Mouse (Mus musculus) c-Kit-positive CD71-positive TER-119-negative erythroid progenitor cells, embryonic 14.5 days (primary cell): Measurements from ENCODE around the gene Gm20388.

ENCODE experiments used
- DNase-seq: peaks from one replicate; pipeline ENCODE4 v3.0.0-alpha.2; 2013; ENCODE audit warnings: low read depth

The Gm20388 gene

DNA sequence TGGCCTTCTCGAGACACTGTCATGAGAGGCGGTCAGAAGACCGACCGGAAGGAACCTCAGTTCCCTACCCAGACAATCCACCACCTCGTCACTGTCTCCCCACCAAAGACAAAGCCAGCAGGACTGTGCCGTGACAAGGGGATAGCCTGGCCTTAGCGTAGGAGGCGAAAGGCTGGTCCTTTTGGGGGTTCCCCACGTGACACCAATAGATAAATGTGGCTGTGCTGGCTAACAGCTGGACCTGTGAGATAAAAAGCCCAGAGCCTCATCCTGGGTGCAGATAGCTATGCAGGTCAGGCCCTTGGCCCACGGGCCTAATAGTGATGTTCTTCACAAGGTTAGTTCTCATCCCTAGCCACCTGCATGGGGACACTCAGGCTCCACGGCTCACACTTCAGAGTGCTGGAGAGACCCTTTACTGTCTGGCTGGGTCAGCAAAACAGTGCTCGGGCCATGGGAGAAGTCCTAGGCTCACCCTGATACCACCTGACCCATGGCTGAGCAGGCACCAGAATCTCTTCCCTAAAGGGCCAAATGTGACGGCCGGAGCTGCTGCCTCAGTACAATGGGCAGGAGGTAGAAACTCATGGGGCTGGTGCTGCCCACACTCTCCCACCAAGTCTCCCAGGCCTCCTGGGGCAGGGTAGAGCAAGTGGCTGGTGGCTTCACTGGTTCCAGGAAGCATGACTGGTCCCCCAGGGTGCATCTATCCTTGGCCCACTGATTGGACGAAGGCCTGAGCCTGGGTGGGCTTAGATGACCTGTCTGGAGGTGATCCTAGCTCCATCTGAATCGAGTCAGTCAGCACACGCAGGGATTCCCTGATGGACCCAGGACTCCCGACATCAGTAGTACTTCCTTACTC lies 1988.8 kb downstream of the Gm20388 start:
- peak; percentile 90 for DNase-seq

DNA sequence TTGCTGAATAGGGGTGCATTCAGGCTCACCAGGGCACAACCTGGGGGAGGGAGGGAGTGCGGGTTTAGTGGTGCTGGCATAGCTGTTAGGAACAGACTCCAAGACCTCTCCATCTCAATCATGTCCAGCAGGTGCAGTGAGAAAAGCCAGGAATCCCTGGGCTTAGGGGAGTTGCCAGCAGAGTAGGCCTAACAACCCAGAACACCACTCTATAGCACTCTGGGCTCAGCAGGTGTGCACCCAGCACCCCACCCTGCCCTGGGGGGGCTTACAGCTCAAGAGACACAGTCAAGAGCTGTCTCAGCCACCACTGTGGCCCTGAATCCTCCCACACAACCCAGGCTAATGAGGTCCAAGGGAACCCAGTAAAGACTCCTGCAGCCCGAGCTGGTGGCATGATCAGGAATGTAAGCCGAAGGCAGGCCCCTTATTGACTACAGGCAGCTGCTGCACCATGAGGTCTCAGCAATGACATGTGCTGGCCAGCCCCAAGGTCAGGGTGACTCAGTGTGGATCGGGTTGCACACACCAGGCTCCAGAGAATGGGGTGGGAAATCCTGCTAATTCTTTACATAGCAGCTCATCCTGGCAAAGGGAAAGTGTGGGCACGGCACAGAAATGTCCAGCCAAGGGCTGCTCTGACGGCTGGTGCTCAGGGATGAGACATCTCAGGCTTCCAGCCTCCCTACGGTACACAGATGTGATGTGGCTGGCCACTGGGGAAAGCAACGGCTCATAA lies 1991.0 kb downstream of the Gm20388 start:
- DNase-seq = no peak

DNA sequence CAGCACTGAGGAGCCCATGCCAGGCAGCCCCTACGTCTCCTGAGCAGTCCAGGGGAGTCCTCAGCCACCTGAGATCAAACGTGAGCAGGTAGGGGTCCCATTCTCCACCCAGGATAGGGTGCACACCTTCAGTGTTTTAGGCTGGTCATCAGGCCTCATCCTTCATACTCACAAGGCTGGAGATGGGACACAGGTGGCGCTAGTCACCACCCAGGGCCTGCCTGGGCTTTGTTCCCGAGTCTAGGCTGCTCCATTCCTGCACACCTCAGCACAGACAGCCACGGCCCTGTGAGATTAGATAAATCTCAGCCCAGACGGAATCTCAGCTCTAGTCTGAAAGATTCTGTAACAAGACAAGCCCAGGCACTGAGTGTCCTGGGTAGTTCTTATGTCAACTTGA lies 1993.3 kb downstream of the Gm20388 start:
- DNase-seq = no peak

DNA sequence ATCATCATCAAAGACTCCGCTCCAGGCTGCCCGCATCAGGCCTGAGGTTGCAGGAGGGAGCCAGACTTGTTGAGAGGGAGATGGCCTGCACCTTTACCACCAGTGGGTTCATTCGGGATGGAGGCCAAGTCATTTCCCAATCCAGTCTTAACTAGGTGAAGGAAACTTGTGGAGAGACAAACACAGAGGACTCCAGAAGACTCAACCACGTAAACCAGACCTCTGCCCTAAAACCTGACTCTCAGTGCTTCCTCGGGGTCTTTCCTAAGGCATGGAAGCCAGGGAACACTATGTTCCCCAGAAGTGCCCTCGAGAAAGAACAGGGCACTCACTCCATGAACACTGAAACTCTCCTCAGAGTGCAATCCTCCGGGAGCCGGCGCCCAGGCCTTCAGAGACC lies 1994.4 kb downstream of the Gm20388 start:
- DNase-seq = no peak

DNA sequence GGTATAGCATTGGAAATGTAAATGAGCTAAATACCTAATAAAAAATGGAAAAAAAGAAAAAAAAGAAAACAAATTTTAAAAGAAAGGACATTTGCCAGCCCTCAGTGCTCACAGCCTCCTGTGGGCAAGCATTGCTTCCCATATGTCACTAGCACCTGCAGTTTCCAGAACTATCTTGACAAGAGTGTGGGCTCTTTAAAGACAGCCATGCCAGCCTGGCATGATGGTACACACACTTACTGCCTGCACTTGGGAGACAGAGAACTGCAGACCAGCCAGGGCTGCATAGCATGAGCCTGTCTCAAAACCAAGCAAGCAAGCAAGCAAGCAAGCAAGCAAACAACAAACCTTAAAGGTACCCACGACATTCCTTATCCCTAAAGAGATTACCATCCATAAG lies 1994.8 kb downstream of the Gm20388 start:
- DNase-seq = no peak

DNA sequence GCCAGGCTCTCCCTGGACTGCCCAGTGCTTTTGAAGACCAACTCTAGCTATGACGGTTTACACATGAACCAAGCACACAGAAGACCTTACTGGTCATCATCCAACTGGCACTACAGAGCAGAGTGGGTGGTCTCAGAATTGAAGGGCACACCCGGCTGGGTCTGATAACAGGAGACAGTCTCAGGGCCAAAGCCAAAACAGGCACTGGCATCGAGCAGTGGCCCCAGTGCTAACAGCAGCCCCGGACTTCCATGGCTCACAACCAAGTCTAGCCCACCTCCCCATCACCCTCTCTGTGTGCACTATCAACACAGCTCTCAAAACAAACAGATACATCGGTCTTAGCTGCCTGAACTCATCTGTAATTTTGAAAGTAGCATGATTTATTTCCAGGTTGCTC lies 1995.2 kb downstream of the Gm20388 start:
- no peak for DNase-seq

DNA sequence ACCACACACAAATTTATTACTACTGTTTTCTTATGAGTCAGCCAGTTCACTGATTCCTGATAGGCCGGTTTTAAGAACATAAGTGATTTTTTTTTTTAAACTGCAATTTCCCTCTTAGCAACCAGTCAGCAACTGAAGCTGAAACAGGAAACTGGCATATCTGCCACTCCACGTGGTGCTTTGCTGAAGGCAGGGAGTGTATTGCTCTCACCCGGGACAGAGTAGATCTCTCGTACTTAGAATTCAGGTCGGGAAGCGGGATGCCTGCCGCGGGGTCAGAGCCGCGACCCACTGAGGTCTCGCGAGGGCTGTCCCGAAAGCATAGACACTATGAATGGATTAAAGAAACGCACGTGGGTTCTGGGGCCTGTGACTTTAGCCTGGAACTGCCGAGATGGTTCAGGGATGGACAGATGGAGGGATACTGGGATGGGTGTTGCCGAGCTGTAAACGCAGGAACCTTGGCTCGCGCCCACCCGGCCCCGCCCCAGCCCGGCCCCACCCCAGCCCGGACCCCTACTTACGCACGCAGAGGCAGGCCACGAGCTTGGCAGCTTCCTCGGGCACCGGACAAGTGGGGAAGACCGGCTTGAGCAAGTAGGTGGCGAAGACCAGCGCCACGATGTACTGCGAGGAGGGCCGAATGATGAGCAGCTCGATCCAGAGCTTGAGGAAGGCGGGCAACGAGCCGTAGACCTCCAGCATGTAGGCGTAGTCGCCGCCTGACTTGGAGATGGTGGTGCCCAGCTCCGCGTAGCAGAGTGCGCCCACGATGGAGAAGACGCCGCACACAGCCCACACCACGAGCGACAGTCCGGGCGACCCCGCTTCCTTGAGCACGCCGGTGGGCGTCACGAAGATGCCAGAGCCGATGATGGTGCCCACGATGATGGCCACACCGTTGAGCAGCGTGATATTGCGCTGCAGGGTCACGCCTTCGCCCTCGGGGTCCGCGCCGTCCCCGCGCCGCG lies 1996.2 kb downstream of the Gm20388 start:
- DNase-seq = peak; percentile 30

DNA sequence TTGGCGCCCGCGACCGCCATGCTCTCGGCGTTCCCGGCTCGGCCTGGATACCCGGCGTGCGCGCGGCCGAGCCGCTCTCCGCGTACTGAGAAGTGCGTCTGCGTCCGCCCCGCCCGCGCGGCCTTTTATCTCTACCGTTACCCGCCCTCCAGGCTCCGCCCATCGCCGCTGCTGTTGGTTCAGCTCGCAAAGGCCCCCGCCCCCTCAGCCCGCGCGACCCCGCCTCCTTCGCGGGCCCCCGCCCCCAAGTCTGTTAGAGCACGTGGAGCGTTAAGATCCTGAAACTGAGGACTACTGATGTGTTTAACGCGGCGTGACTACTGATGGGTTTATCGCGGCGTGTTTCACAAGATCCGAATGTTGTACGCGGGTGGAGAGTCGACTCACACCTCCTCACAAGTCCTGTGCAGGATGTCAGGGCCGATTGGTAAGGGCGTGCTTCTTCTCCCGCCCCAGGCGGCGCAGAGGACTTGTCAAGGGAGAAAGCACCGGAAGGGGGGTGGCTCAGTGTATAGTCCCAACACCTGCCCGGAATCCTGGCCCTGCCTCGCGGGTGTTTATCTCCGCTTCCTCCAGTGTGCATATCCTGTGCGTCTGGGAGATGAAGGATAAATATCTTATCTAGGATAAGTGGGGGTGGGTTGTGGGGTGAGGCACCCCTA lies 1997.1 kb downstream of the Gm20388 start, which contains the start of gene Slc7a5:
Gene Slc7a5 (minus strand): TSS at position 108 of the 662 bp plus-strand sequence.
- DNase-seq = peak; percentile 92

DNA sequence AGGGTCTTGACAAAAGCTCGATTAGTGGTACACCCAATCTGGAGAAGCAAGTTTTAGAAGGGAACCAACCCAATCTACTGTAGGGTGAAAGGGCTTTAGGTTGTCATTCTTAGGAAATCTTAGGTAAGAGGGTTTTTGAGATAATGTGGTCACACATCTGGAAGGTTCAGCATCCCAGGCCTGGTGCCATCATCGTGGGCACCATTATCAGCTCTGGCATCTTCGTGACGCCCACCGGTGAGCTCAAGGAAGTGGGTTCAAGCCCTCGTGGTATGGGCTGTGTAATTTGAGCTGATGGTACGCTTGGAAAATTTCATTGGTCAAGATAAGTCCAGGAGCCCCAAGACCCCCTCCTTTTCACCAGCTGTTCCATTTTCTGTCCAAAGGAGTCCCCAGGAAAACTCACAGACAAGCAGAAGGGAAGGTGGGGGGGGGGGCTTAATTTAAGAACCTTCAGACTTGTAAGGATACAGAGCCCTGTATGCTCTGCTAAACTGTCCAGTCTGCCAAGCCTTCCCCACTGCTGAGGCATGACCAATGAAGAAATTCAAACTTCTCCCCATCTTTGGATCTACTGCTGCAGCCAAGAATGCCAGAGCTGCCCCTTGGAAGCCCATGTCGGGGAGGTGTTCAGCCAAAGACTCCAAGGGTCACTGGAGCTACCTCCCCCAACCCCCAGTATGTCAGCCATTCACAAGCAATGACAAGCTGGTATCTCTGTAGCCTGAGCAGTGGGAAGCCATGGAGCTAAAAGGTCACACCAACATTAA lies 1997.9 kb downstream of the Gm20388 start:
- DNase-seq = no peak

DNA sequence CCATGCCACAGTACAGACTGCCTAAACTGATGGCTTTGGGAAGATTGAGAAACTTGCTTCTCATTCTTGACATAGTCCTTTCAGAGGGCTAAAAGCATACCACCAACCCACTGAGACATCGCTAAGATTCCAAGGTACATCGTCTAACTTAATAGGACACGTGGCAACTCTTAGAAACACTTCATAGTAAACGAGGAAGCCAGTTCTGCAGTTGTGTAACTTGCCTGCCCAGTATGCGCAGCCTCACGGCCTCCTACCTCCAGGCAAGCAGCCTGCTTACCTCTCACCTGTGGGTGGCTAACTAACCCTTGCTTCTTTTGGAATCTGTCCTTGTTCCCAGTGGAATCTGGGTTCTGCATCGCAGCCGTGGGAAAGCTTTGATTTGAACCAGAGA lies 1998.5 kb downstream of the Gm20388 start:
- no peak for DNase-seq

DNA sequence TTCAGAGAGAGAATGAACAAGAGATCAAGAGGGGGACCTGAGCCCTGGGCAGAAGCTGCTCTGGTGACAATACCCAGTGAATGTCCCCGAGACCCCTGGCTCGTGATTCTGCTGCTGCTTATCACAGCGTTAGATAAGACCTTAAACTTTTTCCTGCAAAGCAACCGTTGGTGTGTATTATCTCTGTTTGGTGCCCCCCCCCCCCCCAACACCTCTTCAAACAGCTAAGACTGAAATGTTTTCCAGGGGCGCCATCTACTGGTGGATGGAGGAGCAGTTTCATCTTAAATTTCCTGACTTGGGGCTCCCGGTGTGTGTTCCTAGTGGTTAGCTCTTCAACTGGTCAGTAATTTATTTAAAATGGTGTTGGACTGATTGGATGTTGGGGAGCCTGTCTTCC lies 1999.0 kb downstream of the Gm20388 start:
- peak; percentile 91 for DNase-seq

DNA sequence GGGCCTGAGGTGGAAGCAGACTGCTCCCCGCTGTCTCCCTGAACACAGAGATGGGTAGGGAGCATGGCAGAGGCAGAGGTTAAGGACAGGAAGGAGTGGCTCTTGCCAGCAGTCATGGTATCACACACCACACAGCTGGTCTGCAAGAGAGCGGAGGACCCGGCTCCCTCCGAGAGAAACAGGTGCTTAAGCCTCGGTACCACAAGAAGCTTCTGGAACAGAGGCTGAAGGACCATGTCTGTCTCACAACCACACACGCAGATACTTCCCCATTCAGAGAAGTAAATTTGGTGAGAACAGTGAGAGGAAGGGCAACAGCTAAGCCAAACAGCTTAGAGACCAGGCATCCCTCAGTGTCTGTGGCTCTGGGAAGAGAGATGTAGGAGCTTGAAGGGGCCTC lies 2000.8 kb downstream of the Gm20388 start:
- DNase-seq = no peak

DNA sequence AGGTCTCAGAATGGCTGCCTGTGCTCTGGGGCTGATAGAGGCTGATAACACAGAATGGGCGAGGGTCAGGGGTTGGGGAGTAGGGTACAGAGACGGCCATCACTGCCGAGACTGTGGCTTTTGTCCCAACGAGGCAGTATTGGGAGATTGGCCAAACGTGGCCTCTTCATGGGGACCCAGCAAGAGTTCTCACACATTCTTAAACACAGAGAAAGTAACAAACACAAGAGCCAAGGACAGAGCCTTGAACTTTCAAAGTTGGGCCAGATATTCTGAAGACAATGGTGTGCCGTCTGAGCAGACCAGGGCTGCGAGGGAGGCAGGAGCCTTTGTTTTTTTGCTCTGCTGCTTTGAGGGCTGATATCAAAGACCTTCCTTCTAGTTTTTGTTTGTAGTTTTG lies 2001.3 kb downstream of the Gm20388 start:
- DNase-seq = no peak

DNA sequence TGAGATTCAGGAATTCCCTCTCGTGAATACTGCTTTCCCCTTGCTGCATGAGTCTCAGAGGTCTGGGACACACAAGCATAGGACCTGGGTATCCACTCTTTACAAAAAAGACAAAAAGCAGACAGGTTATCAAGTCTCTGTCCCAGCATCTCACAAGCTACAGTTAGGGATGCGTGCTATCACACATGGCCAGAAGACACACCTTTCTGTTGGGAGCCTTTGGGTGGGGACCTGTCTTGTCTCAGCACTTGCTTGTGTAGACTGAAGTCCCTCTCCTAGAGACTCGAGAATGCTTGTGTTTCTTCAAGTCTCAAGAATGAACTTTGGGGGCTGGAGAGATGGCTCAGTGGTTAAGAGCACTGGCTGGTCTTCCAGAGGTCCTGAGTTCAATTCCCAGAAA lies 2002.2 kb downstream of the Gm20388 start:
- DNase-seq = no peak

DNA sequence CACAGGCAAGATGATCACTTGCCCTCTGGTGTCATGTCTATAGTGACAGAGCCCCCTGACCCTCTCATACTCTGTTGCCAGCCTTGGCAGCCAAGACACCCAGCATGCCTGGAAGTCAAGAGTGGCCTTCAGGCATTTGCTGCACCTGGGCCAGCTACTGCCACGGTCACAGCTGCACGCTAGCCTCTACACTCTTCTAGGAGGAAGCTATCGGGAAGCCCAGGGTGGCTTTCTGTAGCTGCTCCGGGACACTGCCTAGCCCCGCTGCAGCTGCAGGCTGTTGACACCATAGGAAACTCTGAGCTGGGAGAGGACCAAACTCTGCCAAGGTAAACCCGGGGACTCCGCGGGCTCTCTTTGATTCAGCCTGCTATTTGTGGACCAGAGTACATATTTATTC lies 2002.7 kb downstream of the Gm20388 start:
- no peak for DNase-seq

DNA sequence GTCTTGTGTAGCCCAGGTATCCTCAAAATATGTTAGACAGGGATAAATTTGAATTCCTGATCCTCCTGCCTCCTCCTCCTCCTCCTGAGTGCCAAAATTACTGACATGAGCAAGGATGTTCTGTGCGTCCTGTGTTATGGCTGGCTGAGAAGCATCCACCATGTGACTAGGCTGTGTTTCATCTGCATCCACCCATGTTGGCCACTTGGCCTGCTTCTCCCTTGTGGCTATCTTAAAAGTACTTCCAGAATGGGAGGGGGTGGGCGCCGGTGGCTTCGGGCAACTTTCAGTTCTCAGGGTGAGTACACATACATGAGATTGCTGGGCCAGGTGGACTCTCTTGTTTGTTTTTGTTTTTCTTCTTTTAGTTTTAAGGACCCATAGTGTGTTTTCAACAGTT lies 2008.5 kb downstream of the Gm20388 start:
- no peak for DNase-seq

DNA sequence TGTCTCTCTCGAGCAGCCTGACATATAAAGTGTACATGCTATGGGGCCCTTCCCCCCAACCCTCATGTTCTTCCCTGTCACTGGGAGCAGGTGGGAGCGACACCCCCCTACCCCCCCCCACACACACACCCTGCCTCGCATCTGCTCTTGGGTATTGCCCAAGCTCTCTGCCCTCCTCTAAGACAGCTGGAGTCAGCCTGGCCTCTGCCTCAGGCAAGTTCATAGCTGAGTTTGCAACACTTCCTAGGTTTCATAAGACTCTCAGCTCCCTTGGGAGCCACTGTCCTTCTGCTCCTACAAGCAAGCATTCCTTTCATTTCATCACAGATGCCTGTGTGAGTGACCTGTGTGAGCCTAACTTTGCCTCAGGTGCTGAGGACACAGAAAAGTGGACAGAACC lies 2009.1 kb downstream of the Gm20388 start:
- DNase-seq = no peak

DNA sequence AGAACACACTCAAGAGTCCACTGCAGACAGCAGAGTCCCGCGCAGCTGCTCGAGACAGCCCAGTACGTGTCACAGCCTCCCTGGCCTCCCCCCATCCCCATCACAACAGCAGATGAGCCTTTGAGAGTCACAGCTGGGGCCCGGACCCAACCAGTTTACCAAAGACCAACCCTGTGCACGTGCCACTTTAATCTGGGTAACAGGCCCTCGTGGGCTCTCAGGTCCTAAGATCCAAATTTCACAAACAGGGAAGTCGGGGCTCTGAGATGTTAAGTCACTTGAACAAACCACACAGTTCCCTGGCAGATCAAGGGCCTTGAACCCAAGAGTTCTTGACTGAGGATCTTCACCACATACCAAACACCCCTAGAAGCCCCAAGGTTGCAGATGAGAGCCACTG lies 2010.9 kb downstream of the Gm20388 start:
- DNase-seq = no peak

DNA sequence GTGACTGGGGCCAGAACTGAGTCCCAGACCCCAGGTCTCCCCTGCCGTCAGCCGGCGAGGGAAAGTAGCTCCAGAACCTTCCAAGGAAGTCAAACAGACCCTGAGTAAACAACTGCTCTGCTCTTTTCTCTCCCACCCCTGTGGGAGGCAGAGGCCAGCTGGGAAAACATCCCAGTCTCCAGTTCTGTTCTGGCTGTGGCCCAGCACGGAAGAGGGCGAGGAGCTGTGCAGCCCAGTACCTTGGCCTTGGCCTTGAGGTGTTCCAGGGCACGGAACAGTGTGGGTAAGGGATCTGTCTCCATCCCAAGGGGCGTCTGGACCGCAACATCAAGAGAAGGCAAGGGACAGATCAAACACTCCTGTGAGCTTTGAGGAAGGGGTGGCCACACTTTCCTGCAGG lies 2011.5 kb downstream of the Gm20388 start:
- no peak for DNase-seq

DNA sequence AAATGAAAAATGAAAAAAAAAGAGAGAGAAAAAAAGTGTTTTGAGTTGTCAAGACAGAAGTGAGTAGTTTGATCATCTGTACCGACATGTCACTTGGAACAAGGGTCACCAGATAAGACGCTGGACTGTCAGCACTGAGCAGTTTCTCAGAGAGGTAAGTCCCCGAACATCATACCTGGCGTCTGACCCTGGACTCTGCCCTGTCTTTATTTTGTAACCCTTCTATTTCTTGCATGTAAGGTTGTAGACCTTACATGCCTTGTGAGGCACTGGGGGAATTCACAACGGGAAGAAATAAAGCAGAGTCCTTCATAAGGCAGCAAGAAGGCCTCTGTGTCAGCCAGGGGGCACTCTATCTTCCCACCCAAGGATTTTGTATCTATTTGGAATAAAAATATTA lies 2014.0 kb downstream of the Gm20388 start:
- DNase-seq = no peak

DNA sequence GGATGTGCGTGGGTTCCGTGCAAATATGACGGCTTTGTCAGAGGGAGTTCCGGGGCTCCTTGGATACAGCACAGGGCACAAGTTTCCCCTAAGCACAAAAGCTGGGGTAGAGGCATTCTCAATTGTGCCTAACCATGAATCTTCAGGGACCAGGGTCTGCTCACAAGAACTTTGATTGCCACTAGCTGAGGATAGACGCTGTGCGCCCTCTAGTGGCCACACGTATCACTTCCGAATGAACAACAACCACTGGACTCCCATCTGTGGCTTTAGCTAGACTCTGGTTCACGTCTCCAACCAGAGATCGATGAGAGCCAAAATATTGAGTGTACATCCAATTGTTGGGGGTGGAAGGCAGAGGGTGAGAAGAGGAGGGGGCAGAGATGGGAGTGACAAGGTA lies 2015.0 kb downstream of the Gm20388 start:
- peak; percentile 71 for DNase-seq
